Mouse (Mus musculus): ENCODE results near the gene Eif2ak2. TPM values are rescaled to one million over a fixed set of nuclear protein-coding genes. Genes with fewer than 3 reads are reported as not detected.

Eif2ak2 gene
- total RNA-seq, 2 experiments from 2014 or later = 22.9 to 58.0 TPM

DNA sequence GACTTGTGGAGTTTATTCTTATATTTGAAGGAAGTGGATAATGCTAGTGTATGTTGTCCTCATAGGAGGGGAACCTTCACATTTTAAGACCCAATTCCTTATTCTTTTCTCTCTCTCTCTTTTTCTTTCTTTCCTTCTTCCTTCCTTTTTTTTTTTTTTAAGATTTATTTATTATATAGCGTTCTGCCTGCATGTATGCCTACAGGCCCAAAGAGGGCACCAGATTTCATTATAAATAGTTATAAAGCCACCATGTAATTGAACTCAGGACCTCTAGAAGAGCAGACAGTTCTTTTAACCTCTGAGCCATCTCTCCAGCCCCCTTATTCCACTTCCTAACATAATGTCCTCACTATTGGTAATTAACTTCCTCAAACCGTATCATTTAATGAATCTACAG, 46.3 kb downstream of the Eif2ak2 start:
- ATAC-seq (ENCODE audit: poor library complexity, severe bottlenecking) = no peak

DNA sequence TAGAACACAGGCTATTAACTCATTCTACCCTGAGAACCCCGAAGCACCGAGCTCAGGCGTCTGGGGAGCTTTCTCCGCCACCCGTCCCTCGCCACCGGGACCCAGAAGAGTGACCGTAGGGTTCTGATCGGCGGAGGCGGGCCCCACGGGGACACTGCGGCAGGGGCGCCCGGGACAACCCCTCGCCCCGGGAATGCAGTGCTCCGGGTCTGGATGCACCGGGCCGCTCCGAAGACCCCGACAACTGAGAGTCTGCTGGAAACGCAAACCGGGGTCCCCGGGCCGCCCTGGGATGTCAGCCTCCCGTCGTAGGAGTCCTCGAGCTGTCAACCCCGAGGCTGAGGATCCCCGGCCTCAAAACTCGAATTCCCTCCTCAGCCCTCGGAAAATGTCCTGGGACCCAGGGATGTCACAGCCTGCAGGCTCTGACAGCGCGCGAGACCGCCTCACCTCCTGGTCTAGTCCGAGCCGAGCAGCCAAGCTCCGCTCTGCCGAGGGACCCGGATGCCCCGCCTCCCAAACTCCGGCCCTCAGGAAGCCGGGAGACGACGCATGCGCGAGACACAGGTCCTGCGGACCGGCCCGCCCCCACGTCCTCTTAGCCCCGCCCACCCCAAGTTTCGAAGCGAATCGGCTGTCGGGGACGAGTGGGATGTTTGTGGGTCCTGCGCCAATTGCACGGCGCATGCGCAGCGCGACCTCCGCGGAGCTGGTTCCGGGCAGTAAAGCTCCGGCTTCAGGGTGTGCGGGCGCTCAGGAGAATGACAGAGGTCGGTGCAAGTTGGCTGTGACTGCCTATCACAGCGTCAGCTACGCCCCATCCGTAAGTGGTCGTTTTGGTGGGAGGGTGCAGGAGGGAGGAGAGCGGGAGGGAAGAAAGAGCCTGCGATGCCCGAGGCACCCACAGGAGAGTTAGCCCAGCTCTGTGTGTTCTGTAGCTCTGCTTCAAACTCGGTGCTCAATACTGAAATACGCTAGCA, 47.2 kb downstream of the Eif2ak2 start, which contains the start of the genes Heatr5b and Gpatch11:
Gene Heatr5b (minus strand): TSS at position 509 of the 980 bp plus-strand sequence.
Gene Gpatch11 (plus strand): TSS at position 712 of the 980 bp plus-strand sequence.
- ATAC-seq (ENCODE audit: poor library complexity, severe bottlenecking) = peak; percentile 87

DNA sequence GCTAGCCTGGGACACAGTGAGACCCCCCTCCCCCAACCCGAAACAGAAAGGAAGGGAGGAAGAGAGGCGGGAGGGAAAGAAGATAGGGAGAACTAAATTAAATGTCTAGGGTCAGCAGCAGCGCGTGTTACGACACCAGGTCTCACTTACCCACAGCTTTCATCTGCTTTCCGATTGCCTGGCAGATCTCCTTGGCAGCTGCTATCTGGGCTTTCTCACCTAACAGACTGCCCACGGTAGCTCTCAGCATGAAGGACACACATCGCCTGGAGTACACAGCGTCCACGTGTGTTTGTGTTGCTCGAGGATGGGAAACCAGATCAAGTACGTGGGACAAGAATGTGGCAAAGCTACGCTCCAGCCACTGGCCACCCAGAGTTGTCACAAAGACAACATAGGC, 58.0 kb downstream of the Eif2ak2 start:
- no peak for ATAC-seq (ENCODE audit: poor library complexity, severe bottlenecking)

DNA sequence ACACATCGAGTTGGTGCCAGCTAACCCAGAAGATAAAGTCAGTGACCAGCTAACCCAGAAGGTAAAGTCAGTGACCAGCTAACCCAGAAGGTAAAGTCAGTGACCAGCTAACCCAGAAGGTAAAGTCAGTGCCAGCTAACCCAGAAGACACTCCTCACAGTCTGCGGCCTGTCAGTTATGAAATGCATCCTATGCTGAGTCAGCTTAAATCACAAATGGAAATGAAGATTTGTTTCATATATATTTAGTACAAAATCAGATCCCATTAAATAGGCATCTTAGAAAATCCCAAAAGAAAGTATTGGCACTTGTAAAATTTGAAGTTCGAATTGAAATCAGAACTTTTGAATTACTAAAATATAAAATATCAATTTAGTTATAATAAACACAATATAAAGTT, 72.8 kb downstream of the Eif2ak2 start:
- no peak for ATAC-seq (ENCODE audit: poor library complexity, severe bottlenecking)

DNA sequence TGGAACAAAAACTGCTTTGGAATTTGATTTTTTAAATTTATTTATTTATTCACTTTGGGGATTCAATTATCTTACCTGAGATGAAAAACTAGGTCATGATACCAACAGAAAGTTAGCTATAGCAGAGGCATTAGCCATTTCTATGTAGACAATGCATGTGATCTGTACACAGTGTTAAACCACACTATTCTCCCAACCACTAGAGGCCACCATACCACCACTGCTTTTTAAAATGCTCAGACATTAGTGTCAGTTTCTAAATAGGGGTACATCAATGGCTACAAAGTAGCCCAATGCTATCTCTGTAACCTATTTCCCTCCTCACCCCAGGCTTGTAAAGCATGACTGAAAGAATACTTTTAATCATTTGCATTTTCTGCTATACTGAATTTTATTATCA, 73.4 kb downstream of the Eif2ak2 start:
- peak; percentile 66 for ATAC-seq (ENCODE audit: poor library complexity, severe bottlenecking)

Other genes starting within 250 kb of the Eif2ak2 start
- 26.5 and 33.7 TPM in 2 replicates for gene Strn, start 145.4 kb downstream of the Eif2ak2 start, total RNA-seq (2015)
- gene Strn, start 145.4 kb downstream of the Eif2ak2 start, total RNA-seq (2017) = 45.5 and 58.7 TPM in 2 replicates
- 25.1 and 27.1 TPM in 2 replicates for gene Heatr5b, start 47.2 kb downstream of the Eif2ak2 start, total RNA-seq (2015)
- gene Heatr5b, start 47.2 kb downstream of the Eif2ak2 start, total RNA-seq (2017) = 21.1 and 24.6 TPM in 2 replicates
- gene Gpatch11, start 47.0 kb downstream of the Eif2ak2 start, total RNA-seq (2015) = 18.4 and 31.5 TPM in 2 replicates
- gene Gpatch11, start 47.0 kb downstream of the Eif2ak2 start, total RNA-seq (2017) = 42.8 and 64.4 TPM in 2 replicates
- gene Sult6b1, start 24.4 kb upstream of the Eif2ak2 start, total RNA-seq (2015) = not detected in 2 replicates
- 1.4 TPM in 1 of 2 replicates, not detected in the other for gene Sult6b1, start 24.4 kb upstream of the Eif2ak2 start, total RNA-seq (2017)
- 28.2 and 36.8 TPM in 2 replicates for gene Cebpzos, start 33.9 kb upstream of the Eif2ak2 start, total RNA-seq (2015)
- gene Cebpzos, start 33.9 kb upstream of the Eif2ak2 start, total RNA-seq (2017) = 36.5 and 56.0 TPM in 2 replicates
- 32.9 and 40.2 TPM in 2 replicates for gene Cebpz, start 54.5 kb upstream of the Eif2ak2 start, total RNA-seq (2015)
- 101 and 115 TPM in 2 replicates for gene Cebpz, start 54.5 kb upstream of the Eif2ak2 start, total RNA-seq (2017)
- 61.6 and 64.7 TPM in 2 replicates for gene Ndufaf7, start 54.6 kb upstream of the Eif2ak2 start, total RNA-seq (2015)
- gene Ndufaf7, start 54.6 kb upstream of the Eif2ak2 start, total RNA-seq (2017) = 40.6 and 54.7 TPM in 2 replicates
- gene Prkd3, start 138.2 kb upstream of the Eif2ak2 start, total RNA-seq (2015) = 75.6 and 77.9 TPM in 2 replicates
- gene Prkd3, start 138.2 kb upstream of the Eif2ak2 start, total RNA-seq (2017) = 79.1 and 83.0 TPM in 2 replicates
- 21.0 and 23.9 TPM in 2 replicates for gene Qpct, start 169.3 kb upstream of the Eif2ak2 start, total RNA-seq (2015)
- gene Qpct, start 169.3 kb upstream of the Eif2ak2 start, total RNA-seq (2017) = 20.0 and 21.0 TPM in 2 replicates